Mouse (Mus musculus) c-Kit-negative CD71-positive TER-119-positive erythroid progenitor cells, embryonic 14.5 days (primary cell): ENCODE data around the gene Ldlr.
"Not testable (repeated sequence)": the region's sequence is repeated elsewhere in the genome, so short reads cannot be mapped to it uniquely, and the experiment has no call there.

Experiments
- DNase-seq: peaks from one replicate; pipeline ENCODE4 v3.0.0-alpha.2; 2013; ENCODE audit warnings: low read depth, low spot score

The Ldlr gene

DNA sequence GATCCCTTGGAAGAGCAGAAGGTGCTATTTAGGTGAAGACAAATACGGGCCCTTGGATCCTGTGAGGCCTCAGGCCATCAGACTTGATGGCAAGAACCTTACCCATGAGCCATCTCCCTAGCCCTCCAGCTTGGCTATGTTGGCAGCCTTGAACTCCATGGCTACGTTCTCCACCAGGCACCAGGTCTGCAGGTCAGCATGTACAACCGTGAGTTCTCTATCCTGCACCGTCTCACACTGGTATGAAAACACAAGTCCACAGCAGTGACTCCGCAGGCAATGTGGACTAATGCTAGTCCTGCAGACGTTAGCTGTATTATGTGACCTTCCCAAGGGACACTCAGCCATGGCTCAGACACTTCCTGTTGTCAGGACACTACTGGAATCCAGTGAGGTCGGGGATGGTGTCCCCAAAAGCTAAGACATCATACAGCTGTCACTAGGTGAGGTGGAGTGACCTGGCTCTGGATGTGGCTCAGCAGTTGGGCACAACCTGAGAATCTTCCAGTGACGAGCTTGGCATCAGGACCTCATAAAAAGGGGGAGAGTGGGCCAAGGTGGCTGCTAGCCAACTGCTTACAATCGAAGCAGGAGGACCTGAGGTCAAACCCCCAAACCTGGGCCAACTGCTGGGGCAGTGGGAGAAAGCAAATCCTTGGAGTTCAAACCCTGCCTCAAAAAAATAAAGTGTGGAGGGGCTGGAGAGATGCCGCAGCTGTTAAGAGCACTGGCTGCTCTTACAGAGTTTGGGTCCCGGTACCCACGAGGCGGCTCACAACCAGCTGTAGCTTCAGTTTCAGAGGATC lies 31.4 kb downstream of the Ldlr start:
- no peak for DNase-seq

DNA sequence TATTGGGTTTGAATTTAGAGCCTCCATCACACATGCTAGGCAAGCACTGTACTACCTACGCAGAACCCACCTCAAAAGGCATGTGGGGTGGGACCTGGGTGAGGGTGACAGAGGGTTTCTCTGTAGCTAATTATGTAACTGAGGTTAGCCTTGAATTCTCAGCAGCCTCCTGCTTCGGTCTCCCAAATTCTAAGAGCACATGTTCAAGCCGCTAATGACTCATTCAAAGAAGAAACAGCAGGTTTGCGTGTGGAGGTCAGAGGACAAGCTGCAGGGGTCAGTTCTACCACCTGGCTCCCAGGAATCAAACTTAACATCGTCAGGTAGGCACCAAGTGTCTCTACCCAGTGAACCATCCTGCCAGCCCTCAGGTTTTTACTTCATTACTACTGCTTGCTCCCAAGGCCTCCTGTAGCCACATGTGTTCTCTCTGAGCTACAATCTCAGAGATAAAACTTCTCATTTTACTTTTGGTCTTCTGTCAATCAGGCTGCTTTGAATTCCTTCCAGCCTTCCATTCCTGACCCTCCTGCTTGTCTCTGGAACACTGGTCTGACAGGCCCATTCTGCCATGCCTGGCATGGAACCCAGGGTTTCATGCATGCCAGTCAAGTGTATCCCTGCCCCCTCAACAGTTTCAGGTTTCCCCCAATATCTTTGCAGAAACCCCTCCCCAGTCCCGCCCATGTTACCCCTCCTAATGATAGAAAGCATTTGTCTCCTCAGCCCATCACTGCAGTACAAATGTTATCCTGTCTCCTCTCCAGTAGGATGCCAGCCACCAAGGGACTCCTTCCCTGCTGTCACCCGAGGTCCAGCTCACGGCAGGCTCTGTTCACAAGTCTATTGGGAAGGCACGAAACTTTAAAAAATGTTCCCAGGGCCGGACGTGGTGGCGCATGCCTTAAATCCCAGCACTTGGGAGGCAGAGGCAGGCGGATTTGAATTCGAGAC lies 35.6 kb downstream of the Ldlr start:
- no peak for DNase-seq

DNA sequence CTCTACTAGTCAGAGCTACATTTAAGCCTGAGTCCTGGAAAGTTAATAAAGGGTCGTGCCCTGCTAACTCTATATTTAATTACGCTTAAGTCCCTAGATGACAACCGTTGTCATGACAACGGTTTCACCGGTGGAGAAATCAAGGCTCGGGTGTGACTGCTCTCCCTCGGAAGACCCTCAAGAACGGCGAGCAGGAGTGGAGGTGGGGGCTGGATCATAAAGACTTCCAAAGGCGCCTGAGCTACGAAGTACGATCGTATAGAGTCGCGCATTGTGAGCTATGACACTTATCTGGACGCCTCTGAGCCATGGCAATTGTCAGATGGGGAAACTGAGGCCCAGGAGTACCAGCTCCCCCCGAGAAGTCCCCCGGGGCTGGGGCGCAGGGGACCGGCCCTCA lies 36.4 kb downstream of the Ldlr start:
- no peak for DNase-seq

DNA sequence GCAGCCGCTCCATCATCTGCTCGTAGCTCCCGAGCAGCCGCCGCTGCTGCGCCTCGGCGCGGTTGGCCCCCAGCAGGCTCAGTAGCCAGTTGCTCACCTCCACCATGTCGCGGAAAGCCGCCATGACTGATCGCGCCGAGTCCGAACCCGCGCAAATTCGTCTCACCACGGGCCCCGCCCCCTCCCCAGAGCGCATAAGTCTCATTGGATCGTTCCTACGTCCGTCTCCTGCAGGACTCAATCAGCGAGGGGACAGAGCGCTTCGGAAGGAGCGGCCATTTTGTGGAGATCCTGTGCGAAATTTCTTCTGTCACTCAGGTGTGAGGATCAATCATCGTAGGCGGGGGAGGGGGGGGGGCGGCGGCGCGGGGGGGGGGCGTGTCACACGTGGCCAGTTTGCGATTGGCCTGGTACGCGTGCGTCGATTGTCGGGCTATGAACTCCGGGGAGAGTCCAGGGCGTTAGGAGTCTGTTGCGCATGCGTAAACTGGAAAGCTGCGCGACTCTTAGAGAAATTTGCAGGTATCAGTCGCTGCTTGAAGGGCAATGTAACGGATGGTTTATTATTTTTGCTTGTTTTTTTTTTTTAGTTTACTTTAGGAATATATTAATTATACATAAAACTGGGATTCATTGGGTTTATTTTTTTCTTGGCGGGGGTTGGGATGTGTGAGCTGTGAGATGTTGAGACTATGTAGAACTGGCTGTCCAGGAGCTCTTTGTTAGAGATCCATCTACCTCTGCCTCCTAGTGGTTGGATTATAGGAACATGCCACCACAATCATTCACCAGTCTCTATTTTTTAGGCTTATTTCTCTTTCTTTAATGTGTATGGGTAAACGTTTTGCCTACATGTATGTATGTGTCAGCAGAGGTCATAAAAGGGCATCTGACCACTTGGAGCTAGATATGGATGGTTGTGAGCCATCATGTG lies 37.1 kb downstream of the Ldlr start, which contains the start of gene Spc24:
TSS of gene Spc24 (minus strand) at position 149 of the 934 bp plus-strand sequence.
- DNase-seq = peak; percentile 97

DNA sequence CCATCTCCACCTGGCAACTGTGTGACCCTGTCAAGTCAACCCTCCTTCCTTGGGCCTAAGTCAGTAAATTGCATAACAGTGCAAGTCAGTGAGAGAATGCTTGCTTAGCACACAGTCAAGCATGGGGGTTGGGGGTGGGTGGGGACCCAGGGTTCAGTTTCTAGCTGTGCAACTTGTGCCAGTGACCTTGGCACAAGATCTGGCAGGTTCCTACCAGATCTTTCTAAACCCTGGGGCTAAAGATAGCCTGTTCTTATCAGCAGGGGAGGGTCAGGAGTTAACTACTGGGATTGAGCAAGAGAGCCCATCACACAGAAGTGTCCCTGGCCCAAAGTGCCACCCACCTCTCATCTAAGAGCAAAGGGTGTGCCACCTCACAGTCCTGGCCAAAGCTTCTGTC lies 38.9 kb downstream of the Ldlr start:
- no peak for DNase-seq

DNA sequence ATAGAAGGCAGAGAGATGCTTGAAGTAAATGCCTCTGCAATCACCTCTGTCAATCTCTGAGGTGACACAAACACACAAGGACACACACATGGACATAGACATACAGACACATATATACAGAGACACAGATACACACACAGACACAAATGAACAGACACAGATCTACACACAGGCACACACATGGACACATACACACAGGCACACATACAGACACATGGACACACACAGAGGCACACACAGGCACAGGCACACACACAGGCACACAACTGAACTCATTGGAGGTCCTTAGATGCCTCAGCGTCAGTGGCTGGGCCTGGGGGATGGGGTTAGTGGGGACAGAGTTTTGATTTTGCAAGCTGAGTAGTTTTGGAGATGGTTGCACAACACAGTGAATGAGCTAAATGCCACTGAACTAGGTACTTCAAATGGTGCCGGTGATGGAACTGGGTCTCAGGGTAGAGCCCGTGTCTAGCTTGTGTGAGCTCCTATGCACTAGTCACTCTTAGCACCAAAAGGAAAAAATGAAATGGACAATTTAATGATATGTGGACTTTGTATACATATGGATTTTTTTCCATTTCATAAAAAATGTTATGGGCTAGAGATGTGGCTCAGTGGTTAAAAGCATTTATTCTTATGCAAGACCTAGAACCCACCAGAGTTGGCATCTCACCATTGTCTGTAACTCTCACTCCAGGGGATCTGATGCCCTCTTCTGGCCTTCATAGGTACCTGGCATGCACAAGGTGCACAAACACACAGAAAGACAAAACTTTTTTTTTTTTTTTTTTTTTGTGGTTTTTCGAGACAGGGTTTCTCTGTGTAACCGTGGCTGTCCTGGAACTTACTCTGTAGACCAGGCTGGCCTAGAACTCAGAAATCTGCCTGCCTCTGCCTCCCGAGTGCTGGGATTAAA lies 41.1 kb downstream of the Ldlr start:
- DNase-seq = no peak

DNA sequence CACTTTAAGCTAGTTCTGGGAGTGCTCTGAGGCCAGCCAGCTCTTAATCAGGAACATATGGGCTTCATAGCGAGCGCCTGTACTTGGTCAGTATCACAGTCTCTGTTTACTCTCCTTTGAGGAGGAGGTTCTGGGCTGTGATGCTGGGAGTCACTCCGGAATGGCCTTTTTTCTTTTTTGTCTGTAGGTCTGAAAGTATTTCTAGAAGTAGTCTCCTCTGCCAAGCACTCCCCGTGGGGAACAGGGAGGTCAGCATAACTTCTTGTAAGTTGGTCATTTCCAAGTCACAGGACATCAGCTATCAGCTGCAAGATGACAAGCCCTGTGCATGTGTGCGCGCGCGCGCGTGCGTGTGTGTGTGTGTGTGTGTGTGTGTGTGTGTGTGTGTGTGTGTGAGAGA lies 44.6 kb downstream of the Ldlr start:
- DNase-seq = no peak

DNA sequence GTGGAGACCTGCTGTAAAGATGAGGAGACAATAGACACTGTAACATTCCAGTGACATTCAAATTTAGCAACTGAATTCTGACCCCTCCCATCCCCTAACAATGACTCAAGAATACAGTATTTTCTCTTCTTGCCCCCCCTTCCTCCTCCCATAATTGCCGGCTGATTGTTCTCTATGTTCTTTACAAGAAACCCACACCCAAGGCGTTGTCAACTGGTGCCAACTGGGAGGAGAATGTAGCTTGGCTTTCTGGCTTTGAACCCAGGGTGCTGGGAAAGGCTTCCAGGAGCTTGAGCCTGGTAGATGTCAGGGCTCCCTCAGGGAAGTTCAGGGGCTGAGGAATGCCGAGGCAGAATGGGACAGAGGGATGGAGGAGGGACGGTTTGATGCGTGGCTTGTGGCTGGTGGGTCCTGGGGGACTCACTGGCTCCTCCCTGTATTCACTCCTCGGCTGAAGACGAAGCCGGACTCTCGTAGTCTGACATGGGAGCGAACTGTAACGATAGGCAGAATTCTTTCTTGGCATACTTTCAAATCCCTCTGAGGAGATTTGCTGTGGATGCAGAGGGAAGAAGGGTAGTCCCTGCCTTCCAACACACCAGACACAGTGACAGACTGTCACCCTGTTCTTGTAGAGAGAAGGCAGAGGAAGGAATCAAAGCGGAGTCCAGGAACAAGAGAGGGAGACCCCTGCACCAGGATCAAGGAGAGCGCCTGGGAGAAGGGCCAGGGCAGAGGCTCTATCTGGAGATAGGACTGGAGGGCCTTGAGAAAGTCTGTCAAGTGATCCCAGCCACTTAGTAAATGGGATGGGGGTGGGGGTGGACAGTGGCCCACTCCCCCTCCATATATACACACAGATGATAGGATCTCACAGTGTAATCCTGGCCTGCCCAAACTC lies 45.5 kb downstream of the Ldlr start:
- no peak for DNase-seq

DNA sequence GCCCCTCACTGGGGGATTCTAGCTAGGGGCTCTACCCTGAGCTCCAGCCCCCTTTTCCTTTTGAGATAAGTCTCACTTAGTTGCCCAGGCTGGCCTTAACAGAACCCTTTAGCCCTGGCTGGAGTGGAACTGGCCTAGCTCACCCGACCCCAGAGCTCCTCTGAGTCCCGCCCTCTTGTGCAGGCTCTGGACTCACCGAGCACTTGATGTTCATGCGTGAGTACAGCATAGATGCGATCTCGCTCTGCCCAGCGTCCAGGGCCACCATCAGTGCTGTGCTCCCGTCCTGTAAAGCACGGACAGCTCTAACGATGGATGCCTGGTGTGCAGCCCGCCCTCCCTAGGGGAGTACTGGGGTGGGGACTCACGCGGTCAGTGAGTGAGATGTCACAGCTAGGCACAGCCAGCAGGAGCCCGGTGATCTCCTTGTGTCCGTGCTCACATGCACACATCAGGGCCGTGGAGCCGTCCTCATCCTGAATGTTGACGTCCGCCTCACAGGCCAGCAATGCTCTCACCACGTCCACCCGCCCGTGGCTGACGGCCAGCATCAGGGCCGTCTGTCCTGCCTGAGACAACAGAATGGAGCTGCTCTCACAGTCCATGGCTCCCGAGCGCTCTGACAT lies 46.4 kb downstream of the Ldlr start:
- no peak for DNase-seq

- DNase-seq = not testable (repeated sequence)
Measured at GRCm38 (mm10) chr9:21773396-21773795, 50.1 kb downstream of the Ldlr start.

DNA sequence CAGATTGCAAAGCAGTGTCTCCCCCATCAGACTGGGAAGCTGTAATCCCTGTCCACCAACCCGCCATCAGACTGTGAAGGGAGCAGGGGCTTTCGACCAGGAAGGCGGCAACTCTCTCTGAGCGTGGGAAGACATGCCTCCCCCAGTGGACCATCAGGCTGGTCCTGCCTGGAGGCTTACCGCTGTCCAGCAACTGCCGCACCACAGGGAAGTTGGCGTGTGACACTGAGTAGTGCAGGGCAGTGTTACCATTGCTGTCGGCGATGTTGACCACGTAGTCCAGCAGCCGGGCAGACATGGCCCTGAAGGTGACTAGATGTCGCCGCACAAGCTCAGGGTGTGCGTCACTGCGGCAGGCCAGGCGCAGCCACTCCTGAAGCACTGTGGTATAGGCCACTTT lies 51.1 kb downstream of the Ldlr start:
- DNase-seq = no peak

- no peak for DNase-seq
Measured at GRCm38 (mm10) chr9:21777726-21778125, 54.4 kb downstream of the Ldlr start.

DNA sequence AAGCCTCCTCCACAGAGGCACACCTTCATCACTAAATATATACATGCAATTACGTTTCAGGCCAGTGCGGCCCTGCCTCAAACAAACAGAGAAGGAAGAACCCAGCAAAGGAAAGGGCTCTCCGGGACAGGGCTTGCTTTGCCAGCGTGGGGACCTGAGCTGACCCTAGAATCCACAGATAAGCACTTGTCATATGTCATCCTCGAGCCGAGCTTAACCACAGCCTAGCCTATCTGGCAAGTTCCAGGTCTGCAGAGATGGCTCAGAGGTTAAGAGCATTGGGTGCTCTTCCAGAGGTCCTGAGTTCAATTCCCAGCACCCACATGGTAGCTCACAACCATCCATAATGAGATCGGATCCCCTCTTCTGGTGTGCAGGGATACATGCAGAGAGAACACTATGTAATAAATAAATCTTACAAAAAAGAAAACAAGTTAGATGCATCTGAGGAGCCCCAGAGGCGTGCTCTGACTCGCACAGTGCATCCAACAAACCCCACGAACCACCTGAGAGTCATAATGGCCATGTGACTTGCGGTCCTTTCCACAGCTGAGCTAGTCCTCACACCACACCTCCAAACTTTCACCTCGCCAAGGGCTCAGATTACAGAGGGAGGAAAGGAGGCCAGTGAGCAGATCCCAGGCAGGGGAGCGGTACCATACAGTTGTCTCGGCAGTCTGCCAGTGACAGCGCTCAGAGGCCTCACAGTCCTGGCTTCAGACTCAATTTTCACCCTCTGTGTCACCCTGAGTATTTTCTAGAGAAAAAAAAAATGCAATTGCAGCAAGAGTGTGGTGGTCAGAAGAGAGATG lies 58.6 kb downstream of the Ldlr start:
- no peak for DNase-seq

DNA sequence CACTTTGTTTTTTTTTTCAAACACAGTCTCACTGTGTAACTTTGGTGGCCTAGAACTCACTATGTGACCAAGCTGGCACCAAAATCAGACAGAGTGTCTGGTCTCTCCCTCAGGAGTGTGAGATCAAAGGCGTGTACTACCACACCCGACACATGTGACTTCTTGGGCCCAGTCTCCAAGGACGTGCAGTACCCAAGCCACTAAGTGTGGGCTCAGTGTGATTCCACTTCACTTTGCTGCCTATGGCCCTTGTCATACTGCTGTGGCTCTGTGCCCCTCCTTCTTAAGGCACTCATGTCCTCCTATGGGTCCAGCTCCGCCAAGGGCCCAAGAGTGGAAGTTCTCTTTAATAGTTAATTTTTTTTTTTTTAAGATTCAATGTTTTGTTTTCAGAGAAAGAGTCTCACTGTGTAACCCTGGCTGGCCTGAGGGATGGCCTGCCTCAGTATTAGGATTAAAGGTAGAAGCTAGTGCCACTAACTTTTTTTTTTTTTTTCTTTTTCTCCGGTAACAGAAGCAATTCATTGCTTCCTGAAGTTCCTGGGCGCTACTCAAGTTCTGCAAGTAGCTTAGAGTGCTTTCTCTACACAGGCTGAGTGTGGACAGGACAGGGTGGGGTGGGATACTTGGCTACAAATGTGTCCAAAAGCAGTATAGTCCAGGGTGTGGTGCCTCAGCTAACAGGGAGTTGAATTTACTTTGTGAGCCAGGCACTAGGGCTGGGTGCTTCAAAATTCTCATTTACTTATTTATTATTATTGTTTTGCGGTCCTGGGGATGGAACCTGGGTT lies 61.4 kb downstream of the Ldlr start:
- DNase-seq = no peak

DNA sequence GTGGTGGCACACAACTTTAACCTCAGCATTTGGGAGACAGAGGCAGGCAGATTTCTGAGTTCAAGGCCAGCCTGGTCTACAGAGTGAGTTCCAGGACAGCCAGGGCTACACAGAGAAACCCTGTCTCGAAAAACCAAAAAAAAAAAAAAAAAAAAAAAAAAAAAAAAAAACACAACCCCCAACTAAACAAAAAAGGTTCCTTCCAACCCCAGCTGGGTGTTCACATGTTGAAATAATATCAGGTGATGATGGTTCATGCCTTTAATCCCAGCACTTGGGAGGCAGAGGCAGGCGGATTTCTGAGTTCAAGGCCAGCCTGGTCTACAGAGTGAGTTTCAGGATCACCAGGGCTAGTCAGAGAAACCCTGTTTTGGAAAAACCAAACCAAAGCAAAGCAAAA lies 63.0 kb downstream of the Ldlr start:
- DNase-seq = not testable (repeated sequence)

DNA sequence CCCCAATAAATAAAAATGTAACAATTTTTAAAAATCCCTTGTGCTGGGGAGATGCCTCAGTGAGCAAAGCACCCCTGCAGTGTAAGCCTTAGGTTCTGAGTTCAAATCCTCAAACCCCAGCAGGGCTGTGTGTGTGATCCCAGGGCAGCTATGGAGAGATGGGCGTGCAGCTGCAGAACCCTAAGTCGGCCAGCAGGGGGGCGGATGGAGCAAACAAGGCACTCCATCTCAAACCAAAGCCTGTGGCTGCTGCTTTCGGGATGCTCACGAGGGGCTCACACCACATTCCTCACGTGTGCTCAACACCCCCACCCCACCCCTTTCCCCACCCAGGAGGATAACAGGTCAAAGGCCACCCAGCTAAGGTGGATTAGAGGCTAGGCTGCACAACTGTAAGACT lies 63.6 kb downstream of the Ldlr start:
- DNase-seq = no peak

DNA sequence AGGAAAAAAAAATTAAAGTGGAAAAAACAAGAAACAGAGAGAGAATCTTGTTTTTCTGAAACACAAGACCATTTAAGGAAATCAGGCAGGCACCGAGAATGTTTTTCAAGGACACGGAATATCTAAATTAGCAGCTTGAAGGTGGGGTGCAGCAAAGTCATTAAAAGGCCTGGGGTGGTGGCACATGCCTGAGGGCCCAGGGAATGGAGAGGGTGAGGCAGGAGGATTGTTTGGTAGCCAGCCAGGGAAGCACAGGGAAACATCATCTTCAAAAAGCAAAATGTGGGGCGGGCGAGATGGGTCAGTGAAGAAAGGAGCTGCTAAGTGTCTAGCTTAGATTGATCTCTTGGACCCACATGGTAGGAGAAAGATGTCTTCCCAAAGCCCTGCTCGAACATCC lies 64.4 kb downstream of the Ldlr start:
- DNase-seq = no peak
